Mouse (Mus musculus) testis, adult 2 months (tissue): ENCODE data around the gene Tgfb2.

Experiments used
- CTCF ChIP-seq: fragments of 200-500 bp; IDR thresholded peaks from 2 replicates; pipeline ENCODE4 v1.5.1; 2012; ENCODE audit warnings: low read depth, mild to moderate bottlenecking, inconsistent platforms, low read length, moderate library complexity; ENCODE audit not compliant: control insufficient read depth, insufficient read depth, insufficient replicate concordance
- POLR2A ChIP-seq: fragments of 200-500 bp; IDR thresholded peaks from 2 replicates; pipeline ENCODE4 v1.6.1; 2012; ENCODE audit warnings: low read depth, mild to moderate bottlenecking, inconsistent platforms, low read length, moderate library complexity; ENCODE audit not compliant: control insufficient read depth

DNA sequence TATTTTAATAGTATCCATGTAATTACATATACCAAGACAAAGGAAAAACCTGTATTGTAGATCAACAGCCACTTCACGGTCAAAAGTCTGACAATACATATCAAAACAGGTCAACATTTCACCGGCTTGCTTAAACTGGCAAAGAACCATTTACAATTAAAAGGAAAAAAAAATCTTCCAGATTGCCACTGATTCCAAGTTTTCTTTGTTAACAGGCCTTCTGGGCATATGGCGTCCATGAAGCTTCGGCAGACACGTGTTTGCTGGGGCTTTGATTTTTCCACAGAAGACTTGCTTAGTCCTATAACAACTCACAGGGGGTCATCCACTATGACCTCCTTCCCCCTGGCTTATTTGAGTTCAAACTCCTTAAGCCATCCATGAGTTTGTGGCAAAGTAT, 81.3 kb downstream of the Tgfb2 start:
- TF ChIP-seq CTCF (no peak), POLR2A (no peak)
